Mouse (Mus musculus): ENCODE results near the gene Ank3. TPM values are rescaled to one million over a fixed set of nuclear protein-coding genes. Genes with fewer than 3 reads are reported as not detected.

Ank3 gene
- polyA plus RNA-seq, 1 experiment from 2014 or later: 7.1 TPM

DNA sequence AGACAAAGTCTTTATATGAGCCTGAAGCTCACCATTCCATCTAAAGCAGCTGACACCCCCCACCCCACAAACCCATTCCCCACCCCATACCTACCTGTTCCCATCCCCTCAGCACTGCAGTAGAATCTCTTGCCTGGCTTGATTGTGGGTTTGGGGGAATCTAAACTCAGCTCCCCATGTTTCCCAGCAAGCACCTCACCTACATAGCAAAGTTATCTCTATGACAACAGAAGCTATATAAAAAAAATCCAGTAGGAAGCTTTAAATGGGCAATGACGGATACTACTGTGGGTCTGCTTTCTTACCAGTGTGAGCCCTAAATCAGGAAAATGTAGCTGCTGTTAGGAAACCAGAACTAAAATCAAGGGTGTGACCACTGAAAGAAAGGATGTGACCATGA lies 161.7 kb downstream of the Ank3 start:
- Histone ChIP-seq H3K27ac (ENCODE audit: low read depth) (no peak overlapping the region), H3K4me1 (ENCODE audit: insufficient read depth) (no peaks in the 10 kb centered on the region), H3K36me3 (replicated peaks; ENCODE audit: insufficient read depth, low read length) (no peaks in the 10 kb centered on the region), H3K4me3 (ENCODE audit: low read depth, low read length) (no peak overlapping the region), H3K9me3 (ENCODE audit: low read length) (no peaks in the 10 kb centered on the region), H3K27me3 (ENCODE audit: insufficient read depth, low read length) (no peaks in the 10 kb centered on the region), H3K9ac (replicated peaks) (no peak overlapping the region), H3K4me2 (ENCODE audit: low read depth, low read length) (no peak overlapping the region)
- ATAC-seq: no peak
- DNase-seq: no peak
- 69% methylated on average over 1 of the region's 1 CpGs for WGBS (ENCODE audit: insufficient replicate concordance)
- TF ChIP-seq EP300 (IDR thresholded peaks at IDR 0.05; ENCODE audit: low read depth): no peak
- no peak for TF ChIP-seq CTCF (IDR thresholded peaks at IDR 0.05; ENCODE audit: low read depth)

DNA sequence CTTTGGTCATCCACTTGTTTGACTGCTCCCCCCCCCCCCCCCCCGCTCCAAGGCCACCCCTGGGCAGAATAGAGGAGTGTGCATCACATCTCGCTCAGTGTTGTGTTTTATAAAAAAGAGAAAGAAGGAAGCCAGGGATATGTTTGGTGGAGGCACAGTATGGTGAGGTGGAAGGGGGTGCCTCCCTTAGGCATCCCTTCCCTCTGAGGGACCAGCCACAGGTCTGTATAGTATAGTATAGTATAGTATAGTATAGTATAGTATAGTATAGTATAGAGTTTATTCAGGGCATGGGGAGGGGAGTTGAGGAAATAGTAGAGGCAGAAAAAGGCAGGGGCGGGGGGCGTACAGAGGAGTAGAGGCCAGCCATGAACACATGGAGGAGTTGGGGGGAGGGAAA lies 164.4 kb downstream of the Ank3 start:
- no peak for TF ChIP-seq EP300 (IDR thresholded peaks at IDR 0.05; ENCODE audit: low read depth)
- TF ChIP-seq CTCF (IDR thresholded peaks at IDR 0.05; ENCODE audit: low read depth): no peak
- Histone ChIP-seq H3K27me3 (ENCODE audit: insufficient read depth, low read length) (no peaks in the 10 kb centered on the region), H3K27ac (ENCODE audit: low read depth) (no peak overlapping the region), H3K9ac (replicated peaks) (no peak overlapping the region), H3K4me3 (ENCODE audit: low read depth, low read length) (no peak overlapping the region), H3K36me3 (replicated peaks; ENCODE audit: insufficient read depth, low read length) (no peaks in the 10 kb centered on the region), H3K9me3 (ENCODE audit: low read length) (no peaks in the 10 kb centered on the region), H3K4me2 (ENCODE audit: low read depth, low read length) (no peak overlapping the region), H3K4me1 (ENCODE audit: insufficient read depth) (no peaks in the 10 kb centered on the region)
- ATAC-seq (no peak), DNase-seq (no peak)
- WGBS (ENCODE audit: insufficient replicate concordance): 79% methylated on average over 3 of the region's 4 CpGs

DNA sequence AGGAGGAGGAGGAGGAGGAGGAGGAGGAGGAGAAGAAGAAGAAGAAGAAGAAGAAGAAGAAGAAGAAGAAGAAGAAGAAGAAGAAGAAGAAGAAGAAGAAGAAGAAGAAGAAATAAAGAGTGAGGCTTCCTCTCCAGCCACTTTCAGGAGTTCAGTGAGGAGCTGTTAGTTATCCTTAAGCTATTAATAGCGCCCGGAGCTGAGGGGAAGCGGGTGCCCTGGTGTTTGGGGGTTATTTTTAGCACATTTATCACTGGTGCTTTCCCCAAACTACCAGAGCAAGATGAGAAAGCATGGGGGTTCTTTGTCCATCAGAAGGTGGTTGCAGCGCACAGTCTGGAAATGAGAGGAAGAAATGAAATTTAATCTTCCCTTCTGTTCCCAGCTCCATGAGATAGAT lies 166.5 kb downstream of the Ank3 start:
- 29% methylated on average over 4 of the region's 4 CpGs for WGBS (ENCODE audit: insufficient replicate concordance)
- ATAC-seq (no peak), DNase-seq (no peak)
- H3K4me2 ChIP-seq (ENCODE audit: low read depth, low read length): no peak overlapping the region
- TF ChIP-seq EP300 (IDR thresholded peaks at IDR 0.05; ENCODE audit: low read depth) (no peak), CTCF (IDR thresholded peaks at IDR 0.05; ENCODE audit: low read depth) (no peak)
- H3K4me3 ChIP-seq (ENCODE audit: low read depth, low read length): no peak overlapping the region
- H3K9me3 ChIP-seq (ENCODE audit: low read length): no peaks in the 10 kb centered on the region
- H3K4me1 ChIP-seq (ENCODE audit: insufficient read depth): no peaks in the 10 kb centered on the region
- no peak overlapping the region for H3K9ac ChIP-seq (replicated peaks)
- no peaks in the 10 kb centered on the region for H3K36me3 ChIP-seq (replicated peaks; ENCODE audit: insufficient read depth, low read length)
- H3K27ac ChIP-seq (ENCODE audit: low read depth): no peak overlapping the region
- no peaks in the 10 kb centered on the region for H3K27me3 ChIP-seq (ENCODE audit: insufficient read depth, low read length)

DNA sequence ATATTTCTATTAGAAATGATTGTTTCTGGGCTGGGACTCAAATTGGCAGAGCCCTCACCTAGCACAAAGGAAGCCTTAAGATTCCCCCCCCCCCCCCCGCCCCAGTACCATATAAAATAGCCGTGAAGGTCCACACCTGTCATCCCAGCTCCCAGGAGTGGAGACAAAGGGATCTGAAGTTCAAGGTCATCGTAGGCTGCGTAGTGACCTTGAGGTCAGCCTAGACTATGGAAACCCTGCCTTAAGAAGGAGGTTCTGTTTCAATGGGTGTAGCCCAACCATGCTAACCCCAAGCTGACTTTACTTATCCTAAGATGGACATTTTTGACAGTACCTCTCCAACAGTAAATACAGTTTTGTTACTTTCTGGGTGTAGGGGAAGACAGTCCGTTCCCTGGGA lies 170.4 kb downstream of the Ank3 start:
- 0 out of 2 replicates have a peak, but pooled peaks cover 7% of the 10 kb centered on the region for H3K27me3 ChIP-seq (ENCODE audit: insufficient read depth, low read length)
- no peaks in the 10 kb centered on the region for H3K36me3 ChIP-seq (replicated peaks; ENCODE audit: insufficient read depth, low read length)
- H3K4me2 ChIP-seq (ENCODE audit: low read depth, low read length): no peak overlapping the region
- no peak for ATAC-seq
- DNase-seq: no peak
- H3K9me3 ChIP-seq (ENCODE audit: low read length): no peaks in the 10 kb centered on the region
- no peak overlapping the region for H3K9ac ChIP-seq (replicated peaks)
- no peaks in the 10 kb centered on the region for H3K4me1 ChIP-seq (ENCODE audit: insufficient read depth)
- H3K27ac ChIP-seq (ENCODE audit: low read depth): no peak overlapping the region
- TF ChIP-seq CTCF (IDR thresholded peaks at IDR 0.05; ENCODE audit: low read depth) (no peak), EP300 (IDR thresholded peaks at IDR 0.05; ENCODE audit: low read depth) (no peak)
- H3K4me3 ChIP-seq (ENCODE audit: low read depth, low read length): no peak overlapping the region
- WGBS (ENCODE audit: insufficient replicate concordance): 84% methylated on average over 5 of the region's 5 CpGs

DNA sequence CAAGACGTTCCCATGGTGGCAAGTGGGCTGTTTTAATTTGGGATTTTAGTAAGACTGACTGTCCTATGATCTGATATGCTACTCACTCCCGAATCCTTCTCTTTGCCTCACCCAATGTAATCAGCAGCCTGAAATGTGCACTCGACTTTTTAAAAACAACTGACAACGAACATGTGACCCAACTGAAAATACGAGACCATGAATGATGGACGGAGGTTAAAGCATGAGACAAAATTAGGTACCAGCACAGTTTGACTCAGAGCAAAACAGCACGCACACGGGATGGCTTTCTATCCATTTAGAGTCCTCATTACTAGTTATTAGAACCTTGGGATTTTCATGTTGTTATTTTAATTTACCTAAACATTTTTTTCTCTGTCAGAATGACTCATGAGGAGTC lies 171.2 kb downstream of the Ank3 start:
- no peak overlapping the region for H3K27ac ChIP-seq (ENCODE audit: low read depth)
- no peaks in the 10 kb centered on the region for H3K9me3 ChIP-seq (ENCODE audit: low read length)
- TF ChIP-seq EP300 (IDR thresholded peaks at IDR 0.05; ENCODE audit: low read depth) (no peak), CTCF (IDR thresholded peaks at IDR 0.05; ENCODE audit: low read depth) (no peak)
- 69% methylated on average over 8 of the region's 8 CpGs for WGBS (ENCODE audit: insufficient replicate concordance)
- no peaks in the 10 kb centered on the region for H3K36me3 ChIP-seq (replicated peaks; ENCODE audit: insufficient read depth, low read length)
- no peaks in the 10 kb centered on the region for H3K4me1 ChIP-seq (ENCODE audit: insufficient read depth)
- ATAC-seq: no peak
- DNase-seq: no peak
- H3K4me3 ChIP-seq (ENCODE audit: low read depth, low read length): no peak overlapping the region
- no peak overlapping the region for H3K9ac ChIP-seq (replicated peaks)
- 0 out of 2 replicates have a peak, but pooled peaks cover 7% of the 10 kb centered on the region for H3K27me3 ChIP-seq (ENCODE audit: insufficient read depth, low read length)
- H3K4me2 ChIP-seq (ENCODE audit: low read depth, low read length): no peak overlapping the region

DNA sequence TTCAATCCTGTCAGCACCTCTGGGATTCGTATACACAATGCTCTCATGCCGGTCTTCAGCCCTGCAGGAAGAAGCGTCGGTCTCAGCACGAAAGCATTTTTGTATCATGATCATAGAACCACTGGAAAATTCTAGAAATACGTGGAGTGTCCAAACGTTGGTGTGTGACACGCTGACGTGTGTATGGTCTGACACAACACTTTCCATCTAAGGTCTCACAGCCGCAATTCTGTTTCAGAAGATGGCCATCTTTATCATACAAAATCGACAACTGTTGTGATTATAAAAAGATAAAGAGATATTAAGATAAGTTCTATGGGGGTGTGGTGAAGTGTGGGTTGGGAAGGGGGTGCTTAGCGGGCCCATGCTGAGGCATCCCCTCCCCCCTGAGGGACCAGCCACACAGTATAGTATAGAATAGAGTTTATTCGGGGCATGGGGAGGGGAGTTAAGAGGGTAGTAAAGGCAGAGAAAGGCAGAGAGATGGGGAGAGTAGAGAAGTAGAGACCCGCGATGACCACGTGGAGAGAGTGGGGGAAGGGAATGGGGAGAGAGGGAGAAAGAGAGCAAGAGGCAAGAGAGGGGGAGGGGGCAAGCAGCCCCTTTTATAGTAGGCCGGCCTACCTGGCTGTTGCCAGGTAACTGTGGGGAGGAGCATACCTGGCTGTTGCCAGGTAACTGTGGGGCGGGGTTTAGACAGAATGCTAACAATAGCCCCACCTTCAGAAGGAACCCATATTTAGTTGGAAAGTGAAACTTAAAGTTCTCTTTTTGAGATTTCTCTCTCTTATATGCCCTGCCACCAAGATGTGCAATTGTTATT lies 172.1 kb downstream of the Ank3 start:
- Histone ChIP-seq H3K4me3 (ENCODE audit: low read depth, low read length) (peak overlapping the region; percentile 19), H3K4me2 (ENCODE audit: low read depth, low read length) (peak overlapping the region; percentile 58), H3K9me3 (ENCODE audit: low read length) (no peaks in the 10 kb centered on the region), H3K36me3 (replicated peaks; ENCODE audit: insufficient read depth, low read length) (no peaks in the 10 kb centered on the region), H3K27me3 (ENCODE audit: insufficient read depth, low read length) (0 out of 2 replicates have a peak, but pooled peaks cover 7% of the 10 kb centered on the region), H3K4me1 (ENCODE audit: insufficient read depth) (no peaks in the 10 kb centered on the region), H3K27ac (ENCODE audit: low read depth) (no peak overlapping the region), H3K9ac (replicated peaks) (no peak overlapping the region)
- TF ChIP-seq EP300 (IDR thresholded peaks at IDR 0.05; ENCODE audit: low read depth): no peak
- no peak for TF ChIP-seq CTCF (IDR thresholded peaks at IDR 0.05; ENCODE audit: low read depth)
- DNase-seq: peak; percentile 46
- 41% methylated on average over 17 of the region's 18 CpGs for WGBS (ENCODE audit: insufficient replicate concordance)
- peak; percentile 71 for ATAC-seq

Data from liver, postnatal 0 days (tissue).